Mouse (Mus musculus) liver, adult 2 months (tissue): ENCODE measurements around the gene Xirp2.

Source experiments
- CTCF ChIP-seq: fragments of 200-500 bp; IDR thresholded peaks from 2 replicates; pipeline ENCODE4 v1.5.1; 2011; ENCODE audit warnings: low read depth, low read length, control low read depth
- POLR2A ChIP-seq: fragments of 200-500 bp; IDR thresholded peaks from 2 replicates; pipeline ENCODE4 v1.6.1; 2011; ENCODE audit warnings: low read length, control low read depth; ENCODE audit not compliant: insufficient read depth; ENCODE audit errors: extremely low read depth

DNA sequence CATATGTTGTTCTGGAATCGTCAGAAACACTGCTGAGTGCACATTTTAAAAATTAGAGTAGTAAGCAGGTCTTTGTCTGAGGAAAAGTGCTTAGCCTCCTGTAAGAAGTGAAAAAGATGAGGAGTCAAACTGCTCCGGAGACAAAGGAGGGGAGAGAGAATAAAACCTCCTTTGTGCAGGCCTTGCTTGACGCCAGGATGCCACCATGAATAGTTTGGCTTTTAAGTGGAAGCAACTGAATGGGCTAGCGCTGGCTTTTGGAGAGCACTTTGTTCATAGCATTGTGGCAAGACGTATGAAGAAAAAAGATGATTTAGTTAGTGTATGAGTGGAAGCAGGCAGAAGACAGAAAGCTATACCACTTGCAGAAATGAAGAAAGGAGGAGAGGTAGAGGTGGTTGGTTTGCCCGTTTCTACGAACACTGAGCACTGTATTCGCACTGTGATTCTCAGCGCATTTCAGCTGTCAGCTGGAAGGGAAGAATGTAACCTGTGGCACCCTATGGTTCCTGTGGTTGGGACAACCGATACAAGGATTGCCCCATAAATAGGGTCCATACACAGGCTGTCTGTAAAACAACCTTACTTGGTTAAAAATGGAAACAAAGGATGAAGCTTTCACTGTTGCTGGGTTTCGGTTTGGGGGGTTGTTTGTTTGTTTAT lies 42.8 kb downstream of the Xirp2 start:
- TF ChIP-seq CTCF, result no peak
- no peak for TF ChIP-seq POLR2A
